Mouse (Mus musculus) liver, adult 2 months (tissue): ENCODE measurements around the gene Gm5431.

Source experiments
- CTCF ChIP-seq: fragments of 200-500 bp; IDR thresholded peaks from 2 replicates; pipeline ENCODE4 v1.5.1; 2011; ENCODE audit warnings: low read depth, low read length, control low read depth
- POLR2A ChIP-seq: fragments of 200-500 bp; IDR thresholded peaks from 2 replicates; pipeline ENCODE4 v1.6.1; 2011; ENCODE audit warnings: low read length, control low read depth; ENCODE audit not compliant: insufficient read depth; ENCODE audit errors: extremely low read depth

DNA sequence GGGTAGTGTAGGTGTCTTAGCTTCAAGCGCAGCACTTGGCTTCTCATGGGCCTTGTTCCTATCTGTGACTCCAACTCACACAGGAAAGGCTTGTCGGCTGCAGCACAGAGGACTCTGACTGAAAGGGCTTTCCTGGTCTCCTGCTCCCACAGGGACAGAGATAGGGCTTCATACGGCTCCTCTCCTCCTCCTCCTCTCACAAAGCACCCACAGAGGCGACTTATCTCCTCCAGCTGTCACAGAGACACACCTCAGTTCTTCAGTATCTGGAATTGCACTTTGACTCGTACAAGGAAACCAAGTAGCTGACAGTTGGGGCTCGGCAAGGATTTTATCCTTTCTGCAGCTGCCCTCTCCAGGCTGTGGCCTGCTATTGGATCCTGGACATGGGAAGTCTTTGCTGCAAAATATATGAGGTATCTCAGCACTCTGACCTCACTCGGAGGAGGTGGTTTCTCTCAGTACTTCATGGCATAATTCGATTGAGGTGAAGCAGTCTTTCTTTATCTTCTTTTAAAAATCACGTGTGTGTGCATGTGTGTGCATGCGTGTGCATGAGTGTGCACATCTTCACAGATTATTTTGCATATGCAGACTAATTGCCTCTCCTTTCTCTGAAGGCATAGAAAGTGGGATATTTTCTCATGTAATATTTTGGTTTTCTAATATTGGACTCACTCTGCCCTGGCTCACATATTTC, 28.3 kb downstream of the Gm5431 start:
- TF ChIP-seq POLR2A (no peak), CTCF (no peak)
